Mouse (Mus musculus) MN1 (cell line): Measurements from ENCODE around the gene Alkbh4.
"Not testable (repeated sequence)": the region's sequence is repeated elsewhere in the genome, so short reads cannot be mapped to it uniquely, and the experiment has no call there.

Source experiments
- DNase-seq: peaks from one replicate; pipeline ENCODE4 v3.0.0-alpha.2; 2016; ENCODE audit warnings: low spot score

Alkbh4 gene

DNA sequence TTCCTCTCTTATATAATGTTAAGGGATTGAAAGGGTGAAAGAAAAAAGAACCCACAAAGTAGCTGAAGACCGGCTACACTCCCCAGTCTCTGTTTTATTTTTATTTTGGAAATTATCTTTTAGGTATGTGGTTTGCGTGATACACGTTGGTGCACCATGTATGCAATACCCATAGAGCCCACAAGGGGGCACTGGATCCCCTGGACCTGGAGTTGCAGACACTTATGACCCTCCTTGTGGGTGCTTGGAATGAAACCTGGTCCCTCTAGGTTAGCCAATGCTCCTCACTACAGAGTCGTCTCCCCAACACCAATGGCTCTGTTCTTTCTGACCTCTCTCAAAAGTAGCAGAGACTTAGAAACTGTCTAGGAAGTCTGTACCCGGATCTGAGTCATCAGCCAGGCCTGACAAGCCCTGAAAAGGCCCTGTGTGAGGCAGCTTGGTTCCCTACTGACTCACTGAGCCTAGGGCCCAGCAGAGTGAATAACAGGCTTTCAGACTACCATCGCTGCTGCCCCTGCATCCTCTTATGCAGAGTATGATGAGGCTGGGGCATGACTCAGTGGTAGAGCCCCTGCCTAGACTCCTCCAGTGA lies 7.3 kb downstream of the Alkbh4 start:
- DNase-seq = no peak

DNA sequence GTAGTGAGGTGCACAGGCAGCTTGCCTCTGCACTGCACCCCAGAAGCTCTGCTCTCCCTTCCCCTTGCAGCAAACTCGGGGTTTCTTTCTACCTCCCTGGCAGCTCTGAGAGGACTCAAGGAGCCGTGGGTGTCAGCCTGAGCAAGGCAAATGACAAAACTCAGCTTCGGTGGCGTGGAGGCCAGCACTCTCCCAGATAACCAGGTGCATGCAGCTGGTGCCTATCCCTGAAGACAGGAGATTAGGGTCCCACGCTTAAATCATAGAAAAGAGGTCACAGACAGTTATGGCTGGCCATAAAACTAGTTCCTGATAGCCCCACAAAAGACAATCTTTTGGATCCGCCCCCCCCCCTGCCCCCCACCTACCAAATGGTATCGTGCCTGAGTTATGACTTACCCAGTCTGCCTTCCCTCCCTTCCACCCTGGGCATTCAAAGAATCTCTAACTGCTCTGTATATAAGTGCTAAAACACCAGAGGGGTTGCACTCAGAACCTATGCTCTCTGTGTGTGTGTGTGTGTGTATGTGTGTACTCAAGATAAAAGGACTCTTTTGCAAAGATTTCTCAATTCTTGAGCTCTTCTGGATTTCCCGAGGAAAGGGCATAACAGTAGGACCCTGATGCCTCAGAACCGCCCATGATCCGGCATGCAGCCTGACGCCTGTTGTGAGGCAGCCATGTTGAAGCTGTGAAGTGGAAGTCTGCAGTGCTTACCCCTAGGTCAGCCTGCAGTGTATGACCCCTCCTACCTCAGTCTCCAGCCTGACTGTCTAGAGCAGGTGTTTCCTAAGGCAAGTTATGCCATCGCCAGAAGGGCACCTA lies 8.9 kb downstream of the Alkbh4 start:
- no peak for DNase-seq

DNA sequence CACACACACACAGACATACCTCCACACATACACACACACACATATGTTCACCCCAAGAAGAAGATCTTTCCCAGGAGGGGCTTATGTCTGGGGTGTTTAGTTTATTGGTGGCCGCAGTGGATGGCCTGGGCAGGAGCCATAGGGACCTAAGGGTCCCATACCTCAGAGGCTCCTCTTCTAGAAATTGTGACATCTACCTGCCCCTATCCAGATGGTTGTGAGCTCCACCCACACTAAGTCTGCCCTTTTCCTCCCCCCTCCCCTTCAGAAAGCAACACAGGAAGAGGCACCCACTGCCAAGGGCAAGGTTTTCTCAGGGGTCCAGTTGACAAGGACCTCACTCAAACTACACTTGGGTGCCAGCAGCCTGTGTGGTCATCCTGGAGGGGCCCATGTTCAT lies 11.0 kb downstream of the Alkbh4 start:
- no peak for DNase-seq

DNA sequence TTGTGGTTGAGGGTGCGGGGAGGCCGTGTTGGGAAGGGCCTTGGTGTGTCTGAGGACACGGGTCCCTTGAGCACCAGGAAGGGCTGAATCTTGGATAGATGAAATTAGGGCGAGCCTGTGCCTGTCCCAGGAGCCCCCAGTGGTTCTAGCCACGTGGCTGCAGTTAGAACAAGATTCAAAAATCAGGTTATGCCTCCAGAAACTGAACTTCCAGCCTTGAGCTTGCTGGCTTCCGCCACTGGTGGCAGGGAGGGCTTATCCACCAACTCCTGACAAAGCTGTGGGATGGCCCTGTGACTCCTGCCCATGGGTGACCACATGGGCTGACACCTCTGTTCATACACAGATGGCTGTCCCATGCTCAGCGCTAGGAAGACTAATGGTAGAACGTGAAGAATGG lies 11.8 kb downstream of the Alkbh4 start:
- no peak for DNase-seq

DNA sequence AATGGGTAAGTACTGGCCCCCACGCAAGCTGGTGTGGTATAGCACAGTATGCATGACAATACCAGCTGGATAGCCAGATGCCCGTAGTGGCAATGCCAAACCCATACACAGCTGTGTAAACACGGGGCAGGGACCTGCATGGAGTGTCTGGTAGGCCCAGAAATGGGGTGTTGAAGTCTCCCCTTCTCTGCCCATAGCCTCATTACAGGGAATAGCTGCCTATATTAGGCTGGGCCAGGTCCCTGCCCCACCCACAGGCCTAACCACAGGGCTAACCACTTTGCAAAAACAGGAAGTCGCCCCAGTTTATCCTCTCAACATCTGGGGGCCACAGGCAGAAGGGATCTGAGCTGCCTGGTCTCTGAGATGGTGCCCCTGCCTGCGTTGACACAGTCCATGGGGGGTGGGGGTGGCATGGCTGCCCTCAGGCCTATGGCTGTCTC lies 13.2 kb downstream of the Alkbh4 start:
- peak; percentile 47 for DNase-seq

DNA sequence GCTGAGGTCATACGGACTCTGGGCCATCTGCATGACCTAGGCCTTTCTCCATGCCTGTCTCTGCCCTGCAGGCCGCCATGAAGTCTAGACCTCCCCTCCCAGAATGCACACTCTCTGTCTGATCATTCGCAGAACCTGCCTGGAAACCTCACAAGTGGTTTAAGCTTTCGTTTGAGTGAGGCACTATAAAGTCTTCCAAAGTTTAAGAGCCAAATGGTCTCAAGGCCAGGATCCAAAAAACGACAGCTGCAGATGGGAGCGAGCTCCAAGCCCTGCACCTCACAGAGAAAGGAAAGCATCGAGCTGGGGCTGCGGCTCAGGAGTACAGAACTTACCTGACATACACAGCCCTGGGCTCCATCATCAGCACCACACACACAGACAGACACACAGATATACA lies 16.4 kb downstream of the Alkbh4 start:
- DNase-seq = no peak

DNA sequence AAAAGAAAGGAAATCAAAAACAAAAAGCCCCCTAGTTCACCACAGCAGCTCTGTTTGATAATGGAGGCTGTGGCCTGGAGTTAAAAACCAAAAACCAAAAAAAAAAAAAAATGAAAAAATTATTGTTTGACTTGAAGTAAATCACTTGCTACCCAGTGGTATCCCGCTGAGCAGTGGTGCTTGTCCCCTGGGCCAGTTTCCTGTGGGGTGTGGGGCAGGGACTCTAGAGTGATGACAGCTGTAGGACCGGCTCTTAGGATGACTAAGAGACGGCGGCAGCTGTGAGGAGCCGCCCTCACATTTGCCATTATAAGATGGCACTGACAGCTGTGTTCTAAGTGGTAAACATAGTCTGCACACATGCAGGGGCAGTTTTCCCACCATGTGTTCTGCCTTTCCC lies 19.5 kb downstream of the Alkbh4 start:
- DNase-seq = no peak

DNA sequence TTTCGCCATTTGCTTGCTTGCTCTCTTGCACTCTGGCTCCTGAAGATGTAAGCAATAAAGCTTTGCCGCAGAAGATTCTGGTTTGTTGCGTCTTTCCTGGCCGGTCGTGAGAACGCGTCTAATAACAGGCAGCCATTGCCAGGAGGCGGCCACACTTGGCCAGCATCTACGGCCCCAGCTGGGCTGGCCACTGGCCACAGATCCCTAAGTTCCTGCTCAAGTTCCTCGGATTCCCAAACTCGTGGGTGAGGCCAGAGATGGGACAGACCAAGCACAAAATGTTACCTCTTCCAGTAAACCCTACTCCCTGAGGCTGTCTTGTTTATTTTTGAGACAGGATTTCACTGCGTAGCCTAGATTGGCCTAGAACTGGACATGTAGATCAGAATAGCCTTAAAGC lies 24.1 kb downstream of the Alkbh4 start:
- DNase-seq = not testable (repeated sequence)

DNA sequence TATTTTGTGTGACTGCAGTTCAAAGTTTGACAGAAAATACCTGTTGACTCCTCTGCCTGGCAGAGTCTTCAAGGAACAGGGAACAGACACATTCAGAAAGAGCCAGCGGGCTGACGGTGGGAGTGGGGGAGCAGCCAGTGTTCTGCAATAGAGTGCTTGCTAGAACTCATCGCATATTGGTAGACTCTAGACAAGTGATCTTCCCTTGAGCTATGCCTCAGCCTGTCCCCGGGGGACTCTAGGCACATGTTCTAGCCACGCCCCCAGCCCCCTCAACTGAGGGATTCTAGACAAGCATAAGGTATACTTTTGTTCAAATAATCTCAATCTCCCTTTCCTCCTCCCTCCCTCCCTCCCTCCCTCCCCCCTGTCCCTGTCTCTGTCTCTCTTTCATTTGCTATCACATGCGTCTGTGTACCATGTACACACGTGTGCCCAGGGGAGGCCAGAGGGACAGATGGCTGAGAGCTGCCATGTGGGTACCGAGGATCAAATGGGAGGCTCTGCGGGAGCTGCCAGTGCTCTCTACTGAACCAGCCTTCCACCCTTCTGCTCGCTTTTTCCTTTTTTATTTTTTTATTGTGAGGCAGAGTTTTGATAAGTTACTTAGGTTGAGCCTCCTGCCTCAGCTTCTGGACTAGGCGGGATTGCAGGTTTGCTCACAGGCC lies 28.0 kb downstream of the Alkbh4 start:
- no peak for DNase-seq

DNA sequence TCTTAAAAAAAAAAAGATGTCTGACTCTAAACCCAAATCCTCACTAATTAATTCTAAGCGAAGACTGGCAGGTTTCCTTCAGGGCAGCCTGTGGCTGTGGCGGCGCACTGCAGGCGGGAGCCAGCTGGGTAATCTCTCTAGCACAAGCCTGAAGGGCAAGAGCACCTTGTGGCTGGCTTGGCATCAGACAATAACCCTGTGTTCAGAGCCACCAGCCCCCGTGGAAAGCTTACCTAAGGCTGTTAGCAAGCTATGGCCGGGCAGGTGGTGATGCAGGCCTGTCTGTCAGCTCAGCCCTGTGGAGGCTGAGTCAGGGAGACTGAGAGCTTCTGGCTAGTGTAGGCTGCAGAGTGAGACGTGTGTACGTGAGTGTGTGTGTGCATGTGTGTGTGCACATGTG lies 29.3 kb downstream of the Alkbh4 start:
- DNase-seq = no peak

DNA sequence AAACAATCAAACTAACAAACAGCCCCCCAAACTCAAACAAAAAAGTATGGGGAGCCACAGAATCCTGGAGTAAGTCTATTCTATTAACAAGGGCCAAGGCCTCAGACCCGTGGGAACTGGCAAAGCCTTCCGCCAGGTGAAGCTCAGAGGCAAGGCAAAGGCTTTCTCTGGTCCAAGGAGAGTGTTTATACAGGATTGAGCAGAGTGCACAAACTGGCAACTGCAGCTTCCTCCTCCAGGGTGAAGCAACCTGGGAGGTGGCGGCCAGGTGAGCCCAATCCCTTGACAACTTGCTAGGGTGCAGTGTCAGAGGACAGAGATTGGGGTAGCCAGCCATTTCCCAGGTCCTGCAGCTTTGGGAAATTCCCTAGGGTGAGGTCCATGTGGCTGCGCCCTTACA lies 31.4 kb downstream of the Alkbh4 start:
- DNase-seq = no peak

DNA sequence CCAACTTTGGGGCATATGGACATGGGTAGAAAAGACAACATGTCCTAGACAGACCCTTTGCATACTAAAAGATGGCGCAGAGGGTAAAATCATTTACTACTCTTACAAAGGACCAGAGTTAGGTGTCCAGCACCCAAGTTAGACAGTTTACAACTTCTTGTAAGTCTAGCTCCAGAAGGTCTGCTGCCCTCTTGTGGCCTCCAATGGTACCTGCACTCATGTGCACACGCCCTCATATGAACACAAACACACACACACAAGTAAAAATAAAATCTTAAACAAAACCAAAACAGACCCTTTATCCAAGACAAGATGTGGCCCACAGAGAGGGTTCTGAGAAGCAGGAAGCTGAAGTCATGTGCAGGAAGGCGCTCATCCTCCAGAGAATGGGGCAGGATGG lies 32.1 kb downstream of the Alkbh4 start:
- DNase-seq = no peak

DNA sequence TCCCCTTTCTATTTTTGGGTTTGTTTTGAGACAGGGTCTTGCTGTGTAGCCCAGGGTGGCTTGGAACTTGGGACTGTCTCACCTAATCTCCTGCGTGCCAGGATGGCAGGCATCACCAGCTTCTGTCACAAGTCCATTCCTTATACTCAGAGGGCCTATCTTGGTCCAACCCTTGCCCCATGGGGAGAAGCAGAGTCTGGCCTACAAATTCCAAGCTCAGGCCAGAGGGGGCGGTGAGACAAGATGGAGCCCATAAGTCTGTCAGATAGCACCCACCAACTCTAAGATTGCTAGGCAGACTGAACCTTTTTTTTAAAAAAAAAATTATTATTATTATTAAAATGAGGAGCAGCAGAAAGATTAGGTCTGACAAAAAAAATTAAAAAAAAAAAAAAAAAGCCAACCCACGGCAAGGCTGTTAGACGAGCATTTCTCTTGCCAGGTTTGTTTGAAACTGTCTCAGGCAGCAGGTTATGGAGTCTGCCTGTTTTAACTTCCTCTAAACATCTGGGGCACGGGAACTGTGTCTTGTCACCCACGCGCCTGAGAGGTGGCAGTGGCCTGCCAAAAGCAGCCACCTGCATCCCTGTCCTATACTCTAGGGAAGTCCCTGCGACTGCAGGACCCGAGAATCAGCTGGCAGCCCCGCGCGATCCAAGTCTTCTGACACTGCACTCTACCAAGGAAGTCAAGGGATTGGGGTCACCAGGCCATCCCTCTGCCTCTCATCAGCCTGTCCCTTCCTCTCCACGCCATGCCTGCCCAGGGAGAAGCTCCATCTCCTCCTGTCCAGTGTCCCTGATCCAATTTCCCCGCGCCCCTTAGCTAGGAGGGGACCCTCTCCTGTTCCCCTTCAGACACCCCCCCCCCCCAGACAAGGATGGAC lies 33.9 kb downstream of the Alkbh4 start:
- peak; percentile 77 for DNase-seq

DNA sequence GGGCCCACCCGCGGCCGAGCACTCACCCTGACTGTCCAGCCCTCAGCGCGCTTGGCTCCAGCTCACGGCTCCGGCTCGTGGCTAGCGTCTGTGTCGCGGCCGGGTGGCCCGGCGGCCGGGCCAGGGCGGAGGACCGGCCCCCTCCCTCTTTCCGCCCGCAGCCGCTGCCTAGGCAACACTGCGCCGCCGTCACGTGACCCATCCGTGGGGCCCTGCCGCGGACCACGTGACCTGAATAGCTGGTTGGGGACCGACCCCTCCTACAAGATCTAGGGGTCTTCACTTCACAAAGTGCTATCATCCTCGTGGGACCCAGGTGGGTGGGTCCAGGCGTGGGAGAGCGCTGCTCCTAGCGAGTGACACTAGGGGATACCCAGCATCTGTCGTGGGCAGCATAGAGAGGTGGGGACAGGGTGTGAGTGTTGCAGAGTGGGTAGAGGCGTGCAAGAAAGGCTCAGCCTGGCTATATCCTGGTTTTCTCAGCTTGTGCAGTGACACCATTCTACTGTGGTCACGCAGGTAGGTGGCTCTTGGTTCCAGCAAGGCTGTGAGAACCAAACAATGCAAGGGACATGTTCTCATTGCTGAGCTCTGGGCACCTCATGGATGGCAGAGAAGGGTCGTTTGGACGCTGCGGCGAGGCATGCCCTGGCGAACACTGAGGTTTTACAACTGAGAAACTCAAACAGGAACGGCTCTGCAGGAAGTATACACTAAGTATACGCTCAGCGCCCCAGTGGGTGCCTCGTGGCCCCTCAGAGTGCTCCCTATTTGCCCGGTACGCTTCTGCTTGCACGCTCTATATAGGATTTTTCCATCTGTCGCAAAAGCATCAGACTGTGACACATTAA lies 34.8 kb downstream of the Alkbh4 start, which contains the start of gene Orai2:
Orai2 (minus strand) TSS at position 202 of the 851 bp plus-strand sequence.
- peak; percentile 90 for DNase-seq

DNA sequence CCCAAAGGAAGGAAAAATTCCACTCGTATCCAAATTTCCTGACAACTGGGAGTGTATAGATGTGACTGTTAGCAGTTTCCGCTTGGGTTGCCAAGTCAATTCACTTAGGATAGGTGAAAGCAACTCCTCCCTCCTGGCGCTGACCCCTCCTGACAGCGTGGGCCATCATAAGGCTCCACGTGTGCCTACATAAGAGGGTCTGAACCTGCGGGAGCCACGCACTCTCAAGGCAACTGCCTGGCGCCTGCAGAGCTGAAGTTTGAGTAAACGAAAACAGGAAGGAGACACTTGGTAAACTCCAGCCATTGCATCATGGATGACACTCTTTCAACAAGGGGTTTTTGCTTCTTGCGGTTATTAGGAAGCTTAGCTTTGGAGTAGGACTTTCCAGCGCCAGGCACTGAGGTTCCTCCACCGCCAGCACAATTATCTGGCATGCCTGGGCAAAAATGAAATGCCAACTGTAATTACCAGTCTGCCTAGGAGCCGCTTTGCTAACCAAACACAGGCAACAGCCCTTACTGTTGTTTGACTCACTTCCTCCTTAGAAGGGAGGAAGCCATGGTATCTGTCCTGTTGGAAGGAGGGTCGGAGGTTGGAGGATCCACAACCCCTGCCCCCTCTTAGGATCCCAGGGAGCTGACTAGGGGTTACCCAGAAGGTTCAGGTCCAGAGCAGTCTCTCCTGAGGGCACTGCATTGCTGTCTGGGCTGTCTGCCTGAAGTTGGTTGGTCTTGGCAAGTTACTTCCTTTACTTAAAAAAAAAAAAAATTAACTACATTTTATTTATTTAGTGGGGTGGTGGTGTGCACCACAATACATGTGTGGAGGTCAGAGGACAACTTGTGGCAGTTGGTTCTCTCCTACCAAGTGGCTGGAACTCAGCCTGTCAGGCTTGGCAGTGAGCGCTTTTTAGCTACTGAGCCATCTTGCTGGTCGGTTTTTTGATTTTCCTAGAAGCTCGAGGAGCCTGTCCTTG lies 35.7 kb downstream of the Alkbh4 start:
- DNase-seq = peak; percentile 57

DNA sequence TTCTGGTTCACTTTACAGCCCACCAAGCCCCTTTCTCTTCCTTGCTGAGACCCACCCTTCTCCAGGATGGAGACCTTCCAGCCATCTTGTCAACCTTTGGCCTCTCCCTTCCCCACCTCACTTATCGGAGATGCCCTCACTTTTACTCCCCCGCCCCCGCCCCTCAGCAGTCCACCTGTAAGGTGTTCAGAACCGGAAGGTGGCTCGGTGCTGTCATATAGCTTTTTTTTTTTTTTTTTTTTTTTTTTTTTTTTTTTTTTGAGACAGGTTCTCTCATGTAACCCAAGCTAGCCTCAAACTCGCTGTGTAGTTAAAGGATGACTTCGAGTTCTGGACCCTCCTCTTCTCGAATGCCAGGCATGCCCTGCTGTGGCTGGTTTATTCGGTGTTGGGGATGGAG lies 37.0 kb downstream of the Alkbh4 start:
- no peak for DNase-seq

DNA sequence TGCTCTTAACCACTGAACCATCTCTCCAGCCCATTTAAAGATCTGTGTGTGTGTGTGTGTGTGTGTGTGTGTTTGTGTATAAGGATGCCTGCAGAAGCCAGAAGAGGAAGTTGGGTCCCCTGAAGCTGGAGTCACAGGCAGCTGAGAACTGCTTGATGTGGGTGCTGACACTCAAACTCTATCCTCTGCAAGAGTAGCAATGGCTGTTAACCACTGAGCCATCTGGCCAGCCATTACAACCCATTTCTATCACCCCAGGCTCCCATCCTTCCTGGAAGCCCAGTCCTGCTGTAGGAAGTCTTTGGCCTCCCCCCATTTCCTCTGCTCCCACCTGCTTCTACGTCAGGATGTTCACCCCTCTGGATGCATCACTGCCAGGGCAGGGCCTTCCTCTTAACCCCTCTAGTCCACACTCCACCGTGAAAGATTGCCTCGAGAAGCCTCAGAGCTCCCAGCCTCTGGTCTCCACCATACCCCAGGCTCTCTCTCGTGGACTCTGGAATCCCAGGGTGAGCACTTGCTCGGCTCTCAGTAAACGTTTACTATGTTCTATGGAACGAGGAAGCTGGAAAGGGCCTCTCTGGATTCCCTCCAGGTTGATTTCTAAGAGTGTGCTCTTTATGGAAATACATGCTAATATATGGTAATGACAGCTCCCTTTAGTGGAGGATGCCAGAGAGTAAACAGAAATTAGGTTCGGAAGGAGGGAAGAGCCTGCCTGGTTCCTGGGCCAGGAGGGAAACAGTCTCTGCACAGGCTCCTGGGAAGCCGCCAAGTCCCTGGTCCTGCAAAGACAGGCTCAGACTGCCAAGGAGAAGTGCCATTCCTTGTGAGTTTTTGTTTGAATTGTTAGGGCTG lies 37.9 kb downstream of the Alkbh4 start:
- peak; percentile 89 for DNase-seq

DNA sequence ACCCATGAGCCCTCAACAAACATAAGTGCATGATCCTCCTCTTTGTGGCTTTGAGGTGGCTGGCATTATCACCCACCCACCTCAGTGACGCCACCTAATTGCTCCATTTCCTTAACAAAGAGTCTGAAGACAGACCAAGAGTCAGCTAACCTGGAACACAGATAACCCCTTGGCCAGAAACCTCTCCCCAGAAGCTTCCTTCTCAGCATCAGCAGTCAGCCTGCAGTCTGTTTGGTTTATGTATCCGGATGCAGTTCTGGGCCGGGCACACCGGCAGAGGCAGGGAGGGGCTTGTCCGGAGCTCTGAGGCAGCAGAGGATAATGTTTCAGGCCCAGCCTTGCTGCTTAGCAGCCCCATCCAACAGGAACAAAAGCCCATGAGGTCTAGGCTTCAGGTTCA lies 43.6 kb downstream of the Alkbh4 start:
- DNase-seq = no peak

DNA sequence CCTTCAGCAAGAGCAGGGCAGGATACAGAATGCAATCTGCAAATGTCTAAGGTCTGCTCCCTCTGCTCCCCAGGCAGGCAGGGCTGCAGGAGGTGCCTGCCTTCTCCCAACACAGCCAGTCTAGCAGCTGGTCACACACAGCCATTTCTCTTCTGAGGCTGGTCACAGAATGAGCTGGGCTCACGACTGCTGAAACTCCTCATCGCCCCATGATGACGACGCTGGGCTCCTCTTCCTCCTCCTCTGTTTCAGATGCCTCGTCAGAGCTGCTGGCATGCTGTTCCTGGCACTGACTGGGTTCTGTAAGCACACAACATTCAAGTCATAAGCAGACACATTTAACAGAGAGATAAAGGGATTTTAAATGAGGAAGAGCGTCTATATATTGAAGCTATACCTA lies 45.3 kb downstream of the Alkbh4 start:
- no peak for DNase-seq
